Mouse (Mus musculus) heart, adult 2 months (tissue): Measurements from ENCODE around the gene Plcd4. TPM values are rescaled to one million over a fixed set of nuclear protein-coding genes. Genes with fewer than 3 reads are reported as not detected.

Experiments
- DNase-seq, 2 experiments: peaks; one replicate each; pipeline ENCODE4 v3.0.0; 2021
- H3K27ac ChIP-seq: fragments of 200-600 bp; 2 replicates; pipeline ENCODE4 v1.8.1; 2022
- H3K27me3 ChIP-seq: fragments of 200-500 bp; 2 replicates; pipeline ENCODE4 v1.6.1; 2012; ENCODE audit warnings: mild to moderate bottlenecking, low read length, inconsistent platforms, mixed read lengths; ENCODE audit not compliant: control insufficient read depth, insufficient read depth
- H3K36me3 ChIP-seq: fragments of 200-500 bp; 2 replicates; pipeline ENCODE4 v1.6.1; 2012; ENCODE audit warnings: low read length, inconsistent platforms; ENCODE audit not compliant: control insufficient read depth, insufficient read depth
- H3K4me1 ChIP-seq: fragments of 200-500 bp; 2 replicates; pipeline ENCODE4 v1.6.1; 2011; ENCODE audit warnings: low read length; ENCODE audit not compliant: control insufficient read depth, insufficient read depth
- H3K4me3 ChIP-seq: fragments of 200-600 bp; 2 replicates; pipeline ENCODE4 v1.8.1; 2022
- H3K79me2 ChIP-seq: fragments of 200-500 bp; replicated peaks from 2 replicates; pipeline ENCODE4 v1.6.1; 2012; ENCODE audit warnings: mild to moderate bottlenecking, inconsistent platforms, low read length, moderate library complexity, mixed read lengths; ENCODE audit not compliant: control insufficient read depth, insufficient read depth
- H3K9ac ChIP-seq: fragments of 200-500 bp; 2 replicates; pipeline ENCODE4 v1.6.1; 2012; ENCODE audit warnings: low read depth, mild to moderate bottlenecking, control low read depth, inconsistent platforms, low read length, mixed read lengths
- CTCF ChIP-seq: fragments of 200-600 bp; IDR thresholded peaks from 2 replicates; pipeline ENCODE4 v1.8.1; 2022; ENCODE audit warnings: antibody characterized with exemption, mild to moderate bottlenecking, moderate library complexity
- EP300 ChIP-seq: fragments of 200-500 bp; IDR thresholded peaks from 2 replicates; pipeline ENCODE4 v1.6.1; 2011; ENCODE audit warnings: low read depth, low read length, control low read depth; ENCODE audit not compliant: insufficient read depth
- POLR2A ChIP-seq: fragments of 200-500 bp; IDR thresholded peaks from 2 replicates; pipeline ENCODE4 v1.6.1; 2011; ENCODE audit warnings: mild to moderate bottlenecking, low read depth, low read length, control low read depth; ENCODE audit not compliant: insufficient read depth
- WGBS: fragments of 180-500 bp; shearing (Covaris S2); methylation state at CpG from one replicate; pipeline ENCODE4 v1.1.7; 2018; 5-methylcytosine and 5-hydroxymethylcytosine counted together
- intact Hi-C: fragments of 180-260 bp; cut with DNase I; formaldehyde crosslinking; loops from one replicate; pipeline ENCODE4 v1.15.1; 2025
- polyA plus RNA-seq: library from polyadenylated mRNA; depleted of rRNA; stranded (reverse); fragments of >200 nt; gene quantifications from 2 replicates; pipeline ENCODE4 v1.2.3, GENCODE M21; 2012
- total RNA-seq, 2 experiments: library from RNA; stranded (reverse); gene quantifications; 2 replicates each; pipeline ENCODE4 v1.2.3; 2021

Gene Plcd4
- total and polyA plus RNA-seq, 3 experiments, result 0.08 TPM; not detected in 2

DNA sequence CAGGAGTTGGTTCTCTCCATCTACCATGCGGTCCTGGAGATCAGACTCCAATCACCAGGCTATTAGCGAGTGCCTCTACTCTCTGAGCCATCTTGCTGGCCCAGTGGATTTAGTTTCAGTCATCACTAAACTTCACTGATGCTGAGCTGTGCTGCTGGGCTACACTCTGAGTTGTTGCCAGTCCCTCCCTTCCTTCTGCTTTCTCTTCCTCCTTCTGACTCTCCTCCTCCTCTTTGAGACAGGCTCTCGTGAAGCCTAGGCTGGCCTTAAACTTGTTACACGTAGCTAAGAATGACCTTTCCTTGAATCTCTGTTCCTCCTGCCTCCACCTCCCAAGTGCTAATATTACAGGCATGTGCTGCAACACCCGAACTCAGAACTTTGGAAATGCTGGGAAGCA, 16.4 kb downstream of the Plcd4 start:
- no peaks in the 10 kb centered on the region for H3K79me2 ChIP-seq
- no peaks in the 10 kb centered on the region for H3K27me3 ChIP-seq
- H3K4me3 ChIP-seq, result no peak overlapping the region
- intact Hi-C loops, result no loop called here
- no peak overlapping the region for H3K27ac ChIP-seq
- TF ChIP-seq CTCF (no peak), POLR2A (no peak), EP300 (no peak)
- DNase-seq, result no peak
- no peaks in the 10 kb centered on the region for H3K4me1 ChIP-seq
- no peak overlapping the region for H3K9ac ChIP-seq
- 82% methylated on average over 5 of the region's 5 CpGs for WGBS
- H3K36me3 ChIP-seq, result no peaks in the 10 kb centered on the region

DNA sequence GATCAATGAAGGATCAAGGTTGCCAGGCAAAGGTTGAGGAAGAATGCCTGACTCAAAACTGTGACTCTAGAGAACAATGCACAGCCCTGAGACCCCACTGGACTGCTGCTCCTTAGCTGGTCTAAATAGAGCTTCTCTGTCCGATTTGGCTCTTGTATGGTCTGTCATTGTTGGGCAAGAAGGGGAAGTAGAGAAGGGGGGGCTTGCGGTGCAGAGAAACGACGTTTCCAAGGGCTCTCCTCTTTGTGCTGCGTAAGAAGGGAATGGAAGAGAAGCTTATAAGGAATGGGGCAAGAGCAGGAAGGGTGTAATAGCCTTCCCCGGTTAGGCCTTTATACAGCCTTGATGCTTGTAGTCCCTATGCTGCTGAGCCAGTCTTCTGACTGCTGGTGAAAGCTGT, 23.1 kb downstream of the Plcd4 start:
- Histone ChIP-seq H3K36me3 (no peaks in the 10 kb centered on the region; the same call in 1 of the 2 replicates), H3K79me2 (no peaks in the 10 kb centered on the region), H3K4me3 (no peak overlapping the region), H3K4me1 (no peaks in the 10 kb centered on the region), H3K9ac (no peak overlapping the region), H3K27ac (no peak overlapping the region), H3K27me3 (no peaks in the 10 kb centered on the region)
- WGBS, result 87% methylated on average over 6 of the region's 6 CpGs
- TF ChIP-seq POLR2A (no peak), CTCF (no peak), EP300 (no peak)
- intact Hi-C loops, result no loop called here
- DNase-seq, result no peak

DNA sequence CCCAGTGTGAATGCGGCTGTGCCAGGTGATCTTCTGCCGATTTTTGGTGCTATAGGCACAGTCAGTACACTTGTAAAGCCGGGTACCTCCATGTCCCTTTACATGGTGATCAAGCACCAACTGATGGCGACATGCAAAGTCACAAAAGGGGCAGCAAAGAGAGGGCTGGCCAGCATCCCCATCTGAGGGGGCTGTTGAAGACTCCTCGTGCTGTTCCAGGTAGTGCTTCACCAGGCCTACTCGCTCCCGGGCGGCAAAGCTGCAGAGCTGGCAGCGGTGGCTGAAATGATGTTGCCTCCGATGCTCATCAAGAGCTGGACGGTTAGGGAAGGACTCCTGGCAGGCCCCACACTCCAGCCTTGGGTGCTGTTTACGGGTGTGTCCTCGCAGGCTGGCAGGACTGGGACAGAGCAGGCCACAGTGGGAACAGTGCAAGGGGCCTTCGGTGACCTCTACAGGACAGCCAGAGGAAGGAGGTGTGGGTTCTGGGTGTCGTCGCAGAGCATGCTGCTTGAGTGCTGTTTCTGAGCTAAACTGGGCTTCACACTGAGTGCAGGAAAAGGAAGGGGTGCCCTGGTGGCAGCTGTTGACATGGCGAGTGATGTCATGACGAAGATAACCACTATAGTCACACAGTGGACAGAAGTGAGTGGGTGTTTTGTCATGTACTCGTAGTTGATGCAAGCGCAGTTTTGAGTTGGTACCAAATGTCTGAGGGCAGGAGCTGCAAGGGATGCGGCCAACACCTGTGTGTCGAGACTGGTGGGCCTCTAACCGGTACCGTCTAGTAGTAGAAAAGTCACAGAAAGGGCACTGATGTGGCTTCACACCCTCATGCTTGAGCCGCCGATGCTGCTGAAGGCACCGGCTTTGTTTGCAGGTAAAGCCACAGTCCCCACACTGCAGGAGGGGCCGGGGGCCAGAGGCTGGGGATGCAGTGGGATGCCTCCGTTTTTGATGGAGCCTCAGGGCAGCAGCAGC, 27.3 kb downstream of the Plcd4 start:
- 83% methylated on average over 29 of the region's 29 CpGs for WGBS

DNA sequence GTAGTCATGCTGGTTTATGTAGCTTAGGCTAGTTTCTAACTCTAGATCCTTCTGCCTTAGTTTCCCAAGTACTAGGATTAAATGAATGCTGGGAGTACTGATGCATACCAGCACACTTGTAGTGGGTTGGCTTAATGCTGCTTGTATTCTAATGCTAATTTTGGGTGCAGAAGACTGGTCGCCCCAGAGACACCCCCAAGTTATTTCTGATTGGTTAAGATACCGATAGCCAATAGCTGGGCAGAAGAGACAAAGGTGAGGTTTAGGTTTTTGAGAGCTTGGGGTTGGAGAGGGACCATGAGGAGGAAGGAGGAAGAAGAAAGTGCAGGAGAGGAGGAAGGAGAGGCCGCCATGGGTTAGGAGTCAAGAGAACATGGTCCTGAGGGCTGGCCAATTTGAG, 39.9 kb downstream of the Plcd4 start:
- Histone ChIP-seq H3K27ac (no peak overlapping the region), H3K4me3 (no peak overlapping the region), H3K27me3 (no peaks in the 10 kb centered on the region), H3K36me3 (peaks cover 23% of the 10 kb centered on the region), H3K9ac (no peak overlapping the region), H3K79me2 (peaks cover 8% of the 10 kb centered on the region), H3K4me1 (peaks cover 4% of the 10 kb centered on the region)
- WGBS, result 89% methylated on average over 3 of the region's 3 CpGs
- no peak for DNase-seq
- TF ChIP-seq EP300 (no peak), POLR2A (no peak), CTCF (no peak)
- intact Hi-C loops, result loop anchor here (10.0 kb wide), 2 partner anchors 82 to 188 kb away; partner anchors contain the start of genes Ctdsp1 and Ttll4

More for the DNA sequence above, 27.3 kb downstream of the Plcd4 start:
- no peaks in the 10 kb centered on the region for H3K27me3 ChIP-seq
- no peak overlapping the region for H3K9ac ChIP-seq
- no peaks in the 10 kb centered on the region for H3K4me1 ChIP-seq
- no peak for DNase-seq
- intact Hi-C loops, result no loop called here
- H3K4me3 ChIP-seq, result no peak overlapping the region
- H3K79me2 ChIP-seq, result no peaks in the 10 kb centered on the region
- no peaks in the 10 kb centered on the region; the same call in 1 of the 2 replicates for H3K36me3 ChIP-seq
- TF ChIP-seq POLR2A (no peak), CTCF (0 out of 2 replicates have a peak, but pooled peaks have one; percentile 2), EP300 (no peak)
- no peak overlapping the region for H3K27ac ChIP-seq

DNA sequence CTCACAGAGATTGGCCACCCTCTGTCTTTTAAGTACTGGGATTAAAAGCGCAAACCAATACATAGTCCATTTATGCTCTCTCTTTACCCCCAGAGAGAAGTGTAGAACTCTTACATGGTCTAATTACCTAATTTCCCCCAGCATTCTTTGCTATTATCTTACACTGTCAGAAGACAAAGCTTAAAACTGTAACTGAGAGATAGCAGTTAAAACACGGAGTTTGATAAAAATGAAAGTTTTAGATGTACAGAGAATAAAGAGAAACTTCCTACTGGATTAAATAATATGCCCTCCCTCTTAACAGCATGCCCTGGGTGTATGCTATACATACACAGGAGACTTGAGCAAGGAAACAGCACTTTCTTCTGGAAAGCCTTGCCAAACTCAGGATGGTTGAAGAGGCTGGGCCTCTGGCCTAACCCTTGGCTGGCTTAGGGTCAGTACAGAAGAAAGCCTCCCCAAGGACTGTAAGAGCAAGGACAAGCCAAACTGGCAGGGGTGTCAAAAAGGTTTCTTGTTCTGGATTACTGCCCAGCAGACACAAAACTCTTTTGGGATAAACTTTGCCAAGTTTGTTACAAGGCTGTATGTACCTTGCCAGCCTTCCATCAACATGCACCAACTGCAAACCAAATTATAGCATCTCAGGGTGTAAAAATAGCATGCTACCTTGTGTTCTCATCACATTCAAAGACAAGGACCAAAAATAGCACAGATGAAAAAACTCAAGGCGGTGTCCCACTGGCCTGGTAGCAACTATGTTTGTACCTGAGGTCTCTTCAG, 42.1 kb downstream of the Plcd4 start:
- DNase-seq, result peak in 1 of 2 experiments; percentile 51
- TF ChIP-seq POLR2A (no peak), EP300 (no peak), CTCF (no peak)
- H3K4me3 ChIP-seq, result no peak overlapping the region
- peaks cover 7% of the 10 kb centered on the region; the same call in 1 of the 2 replicates for H3K79me2 ChIP-seq
- H3K27ac ChIP-seq, result peak overlapping the region; percentile 77
- no peak overlapping the region for H3K9ac ChIP-seq
- WGBS, result 58% methylated on average over 3 of the region's 3 CpGs
- H3K4me1 ChIP-seq, result peaks cover 6% of the 10 kb centered on the region
- intact Hi-C loops, result loop anchor here (5.0 to 10.0 kb wide), 4 partner anchors 78 to 732 kb away; partner anchors contain the start of genes Cnot9, Ctdsp1, Dnpep and Ttll4
- peaks cover 23% of the 10 kb centered on the region for H3K36me3 ChIP-seq
- no peaks in the 10 kb centered on the region for H3K27me3 ChIP-seq
